Mouse (Mus musculus) left cerebral cortex, adult 9 months (tissue): ENCODE data around the gene Ephb1.
A peak's percentile ranks its signal among the peaks of the same experiment; 100 is the strongest.

Experiments
- DNase-seq, 2 experiments: peaks; one replicate each; pipeline ENCODE4 v3.0.0; 2022; ENCODE audit warnings: low spot score in 2 of 2

The Ephb1 gene

GRCm38 (mm10) chr9:102352186-102353055, 2.1 kb downstream of the Ephb1 start:
- DNase-seq: no peak

GRCm38 (mm10) chr9:102351721-102352120, 2.8 kb downstream of the Ephb1 start:
- DNase-seq: peak in 1 of 2 experiments; percentile 38

GRCm38 (mm10) chr9:102351221-102351620, 3.3 kb downstream of the Ephb1 start:
- DNase-seq: no peak

GRCm38 (mm10) chr9:102350696-102351095, 3.8 kb downstream of the Ephb1 start:
- no peak for DNase-seq

GRCm38 (mm10) chr9:102350076-102350475, 4.4 kb downstream of the Ephb1 start:
- DNase-seq: no peak

- DNase-seq: no peak
Measured at GRCm38 (mm10) chr9:102346801-102347200, 7.7 kb downstream of the Ephb1 start.

GRCm38 (mm10) chr9:102345474-102345873, 9.0 kb downstream of the Ephb1 start:
- no peak for DNase-seq

- no peak for DNase-seq
Measured at GRCm38 (mm10) chr9:102345047-102345446, 9.4 kb downstream of the Ephb1 start.

GRCm38 (mm10) chr9:102344086-102344930, 10.2 kb downstream of the Ephb1 start:
- no peak for DNase-seq

GRCm38 (mm10) chr9:102343061-102343460, 11.4 kb downstream of the Ephb1 start:
- DNase-seq: no peak

- DNase-seq: no peak
Measured at GRCm38 (mm10) chr9:102342026-102342425, 12.5 kb downstream of the Ephb1 start.

- DNase-seq: peak in 1 of 2 experiments; percentile 31
Measured at GRCm38 (mm10) chr9:102340768-102341167, 13.7 kb downstream of the Ephb1 start.

GRCm38 (mm10) chr9:102335571-102336282, 18.8 kb downstream of the Ephb1 start:
- DNase-seq: no peak

- no peak for DNase-seq
Measured at GRCm38 (mm10) chr9:102330266-102331060, 24.0 kb downstream of the Ephb1 start.

- DNase-seq: no peak
Measured at GRCm38 (mm10) chr9:102327625-102328150, 26.8 kb downstream of the Ephb1 start.

- no peak for DNase-seq
Measured at GRCm38 (mm10) chr9:102315436-102315835, 39.1 kb downstream of the Ephb1 start.

- no peak for DNase-seq
Measured at GRCm38 (mm10) chr9:102314795-102315194, 39.7 kb downstream of the Ephb1 start.

GRCm38 (mm10) chr9:102310431-102310830, 44.1 kb downstream of the Ephb1 start:
- no peak for DNase-seq

GRCm38 (mm10) chr9:102309278-102309677, 45.2 kb downstream of the Ephb1 start:
- no peak for DNase-seq

- no peak for DNase-seq
Measured at GRCm38 (mm10) chr9:102307656-102308055, 46.8 kb downstream of the Ephb1 start.
